Mouse (Mus musculus) intestine, postnatal 0 days (tissue): ENCODE measurements at regions not wholly inside any gene's neighbourhood (a gene's known extent, or its start where the extent isn't known, plus 50 kb on each side); places are given as distances from the start of the nearest gene placed in this dataset.
"Not testable (repeated sequence)": the region's sequence is repeated elsewhere in the genome, so short reads cannot be mapped to it uniquely, and the experiment has no call there.

ENCODE experiments used
- ATAC-seq: fragments of 200-750 bp; cut with Nextera tagmentation; 2 replicates; pipeline ENCODE4 v1.8.0; 2017; ENCODE audit warnings: mild to moderate bottlenecking, moderate TSS enrichment, moderate library complexity
- H3K27ac ChIP-seq: fragments of 300-500 bp; sonication (generic); 2 replicates; pipeline ENCODE4 v1.5.1; 2014; ENCODE audit warnings: mild to moderate bottlenecking, low read depth, low read length, moderate library complexity
- H3K27me3 ChIP-seq: fragments of 300-500 bp; sonication (generic); replicated peaks from 2 replicates; pipeline ENCODE4 v1.6.1; 2014; ENCODE audit warnings: low read length, mixed read lengths; ENCODE audit not compliant: control insufficient read depth, insufficient read depth
- H3K36me3 ChIP-seq: fragments of 300-500 bp; sonication (generic); 2 replicates; pipeline ENCODE4 v1.6.1; 2014; ENCODE audit warnings: mild to moderate bottlenecking, moderate library complexity; ENCODE audit not compliant: control insufficient read depth, insufficient read depth
- H3K4me1 ChIP-seq: fragments of 300-500 bp; sonication (generic); replicated peaks from 2 replicates; pipeline ENCODE4 v1.6.1; 2014; ENCODE audit warnings: antibody characterized with exemption, low read length, mixed read lengths; ENCODE audit not compliant: control insufficient read depth, insufficient read depth
- H3K4me2 ChIP-seq: fragments of 300-500 bp; sonication (generic); replicated peaks from 2 replicates; pipeline ENCODE4 v1.6.1; 2014; ENCODE audit warnings: low read depth, mild to moderate bottlenecking, moderate library complexity
- H3K4me3 ChIP-seq: fragments of 300-500 bp; sonication (generic); 2 replicates; pipeline ENCODE4 v1.5.1; 2014; ENCODE audit warnings: low read depth, low read length
- H3K9ac ChIP-seq: fragments of 300-500 bp; sonication (generic); 2 replicates; pipeline ENCODE4 v1.6.1; 2014; ENCODE audit warnings: mild to moderate bottlenecking, low read depth, low read length
- H3K9me3 ChIP-seq: fragments of 300-500 bp; sonication (generic); 2 replicates; pipeline ENCODE4 v1.6.1; 2016; ENCODE audit warnings: mixed run types; ENCODE audit not compliant: control insufficient read depth
- CTCF ChIP-seq: sonication (generic); IDR thresholded peaks from 2 replicates; pipeline ENCODE4 v1.5.1; 2016; ENCODE audit warnings: low read depth, mild to moderate bottlenecking, control low read depth, antibody characterized with exemption, moderate library complexity
- WGBS: fragments of 180-500 bp; shearing (Covaris S2); extraction: QIAGEN DNeasy Blood & Tissue Kit; methylation state at CpG from one replicate; pipeline ENCODE4 v1.1.7; 2014; 5-methylcytosine and 5-hydroxymethylcytosine counted together

- TF ChIP-seq CTCF = no peak
- Histone ChIP-seq H3K4me2 (no peak overlapping the region), H3K4me3 (no peak overlapping the region), H3K27ac (no peak overlapping the region), H3K36me3 (no peaks in the 10 kb centered on the region), H3K9me3 (0 out of 2 replicates have a peak, but pooled peaks cover 2% of the 10 kb centered on the region), H3K9ac (no peak overlapping the region), H3K27me3 (no peaks in the 10 kb centered on the region), H3K4me1 (no peaks in the 10 kb centered on the region)
- WGBS = 92% methylated on average over 8 of the region's 8 CpGs
- no peak for ATAC-seq
Measured at GRCm38 (mm10) chr5:148788690-148789089, 140.4 kb downstream of the Katnal1 start.

GRCm38 (mm10) chr5:148787270-148787669, 141.8 kb downstream of the Katnal1 start:
- Histone ChIP-seq H3K36me3 (no peaks in the 10 kb centered on the region), H3K27ac (no peak overlapping the region), H3K27me3 (no peaks in the 10 kb centered on the region), H3K4me2 (no peak overlapping the region), H3K4me3 (no peak overlapping the region), H3K9me3 (0 out of 2 replicates have a peak, but pooled peaks cover 2% of the 10 kb centered on the region), H3K9ac (no peak overlapping the region), H3K4me1 (no peaks in the 10 kb centered on the region)
- 24% methylated on average over 8 of the region's 8 CpGs for WGBS
- no peak for ATAC-seq
- no peak for TF ChIP-seq CTCF

GRCm38 (mm10) chr5:148781076-148781475, 148.0 kb downstream of the Katnal1 start:
- 64% methylated on average over 6 of the region's 6 CpGs for WGBS
- H3K4me3 ChIP-seq, ATAC-seq, H3K9me3 ChIP-seq, H3K4me2 ChIP-seq, H3K27ac ChIP-seq, H3K36me3 ChIP-seq, H3K4me1 ChIP-seq, H3K27me3 ChIP-seq, H3K9ac ChIP-seq: not testable (repeated sequence)

DNA sequence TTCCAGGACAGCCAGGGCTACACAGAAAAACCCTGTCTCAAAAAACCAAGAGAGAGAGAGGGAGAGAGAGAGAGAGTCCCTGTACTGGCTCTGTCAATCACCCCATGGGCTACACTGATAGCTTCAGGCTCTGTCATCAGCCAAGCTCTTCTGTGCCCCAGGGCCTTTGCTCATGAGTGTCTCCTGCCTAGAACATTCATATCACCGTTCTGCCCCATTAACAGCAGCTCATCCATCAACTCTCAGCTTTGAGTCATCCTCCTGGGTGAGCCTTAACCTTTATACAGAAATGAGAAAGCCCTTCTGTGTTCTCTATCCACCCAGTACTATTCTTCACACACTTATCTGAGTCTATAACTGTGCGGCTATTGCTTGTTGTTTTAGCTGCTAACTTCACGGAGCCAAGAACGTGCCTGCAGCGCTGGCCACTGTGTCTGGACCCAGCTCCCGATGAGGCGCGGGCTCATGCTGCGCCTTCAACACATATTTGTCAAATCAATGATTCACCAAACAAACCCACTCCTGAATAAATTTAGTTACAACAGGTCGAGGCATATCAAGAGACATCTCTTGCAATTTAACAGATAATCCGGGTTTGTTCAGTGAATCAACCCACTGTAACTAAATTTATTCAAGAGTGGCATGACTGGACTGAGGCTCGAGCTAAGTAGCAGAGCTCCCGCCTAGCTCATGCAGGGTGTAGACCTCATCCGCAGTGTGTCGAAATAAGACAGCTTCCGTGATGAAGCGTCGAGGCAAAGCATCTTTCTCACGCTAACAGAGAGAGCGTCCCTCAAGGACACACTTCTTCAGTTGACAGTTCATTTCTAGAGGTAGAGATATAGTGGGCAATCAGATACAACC, 152.1 kb downstream of the Katnal1 start:
- no peaks in the 10 kb centered on the region for H3K9me3 ChIP-seq
- H3K4me3 ChIP-seq = no peak overlapping the region
- no peak for ATAC-seq
- no peak overlapping the region for H3K27ac ChIP-seq
- no peaks in the 10 kb centered on the region for H3K4me1 ChIP-seq
- H3K9ac ChIP-seq = no peak overlapping the region
- no peaks in the 10 kb centered on the region for H3K27me3 ChIP-seq
- TF ChIP-seq CTCF = no peak
- no peak overlapping the region for H3K4me2 ChIP-seq
- H3K36me3 ChIP-seq = no peaks in the 10 kb centered on the region
- 65% methylated on average over 20 of the region's 20 CpGs for WGBS

DNA sequence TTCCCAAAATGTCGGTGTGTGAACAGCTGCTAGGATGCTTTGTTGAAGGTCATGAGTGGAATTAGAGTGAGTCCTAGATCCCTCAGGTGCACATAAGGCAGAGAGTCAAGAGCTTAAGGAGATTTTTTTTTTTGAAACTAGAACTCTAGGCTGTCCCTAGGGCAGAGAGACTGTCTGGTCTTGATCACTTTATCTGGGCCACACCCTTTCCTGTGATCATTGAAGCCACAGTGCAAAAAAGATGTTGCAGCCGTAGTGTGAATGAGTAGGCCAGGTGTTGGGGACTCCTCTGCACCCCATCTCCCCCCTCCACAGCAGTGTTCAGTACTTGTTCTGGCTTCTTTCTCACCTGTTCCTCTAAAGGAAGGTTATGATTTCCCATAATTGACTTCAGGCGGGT, 153.9 kb downstream of the Katnal1 start:
- Histone ChIP-seq H3K9ac (no peak overlapping the region), H3K4me3 (no peak overlapping the region), H3K9me3 (no peaks in the 10 kb centered on the region), H3K4me2 (no peak overlapping the region), H3K27ac (no peak overlapping the region), H3K4me1 (no peaks in the 10 kb centered on the region), H3K36me3 (no peaks in the 10 kb centered on the region), H3K27me3 (no peaks in the 10 kb centered on the region)
- TF ChIP-seq CTCF = no peak
- no peak for ATAC-seq
- WGBS = 78% methylated on average over 3 of the region's 3 CpGs

DNA sequence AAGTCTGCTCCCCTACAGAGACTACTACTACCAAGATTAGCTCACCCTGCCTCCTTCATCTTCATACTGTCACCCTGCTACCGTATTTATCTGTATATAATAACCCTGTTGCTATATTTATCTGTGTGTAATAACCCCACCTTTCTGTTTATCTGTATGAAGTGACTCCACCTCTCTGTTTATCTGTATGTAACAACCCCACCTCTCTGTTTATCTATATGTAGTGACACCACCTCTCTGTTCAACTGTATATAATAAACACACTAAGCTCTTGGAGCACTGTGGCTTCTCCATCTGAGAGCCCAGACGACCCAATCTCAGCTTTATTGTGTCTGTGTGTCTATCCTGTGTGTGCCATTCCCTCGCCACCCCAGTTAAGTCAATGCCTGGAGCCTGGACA, 154.7 kb downstream of the Katnal1 start:
- H3K4me2 ChIP-seq = no peak overlapping the region
- no peak for TF ChIP-seq CTCF
- no peak for ATAC-seq
- H3K27me3 ChIP-seq = no peaks in the 10 kb centered on the region
- no peaks in the 10 kb centered on the region for H3K4me1 ChIP-seq
- no peak overlapping the region for H3K4me3 ChIP-seq
- no peak overlapping the region for H3K9ac ChIP-seq
- H3K27ac ChIP-seq = no peak overlapping the region
- H3K36me3 ChIP-seq = no peaks in the 10 kb centered on the region
- no peaks in the 10 kb centered on the region for H3K9me3 ChIP-seq
- WGBS = 43% methylated on average over 3 of the region's 3 CpGs
